Mouse (Mus musculus) brain, embryonic 14.5 days (tissue): ENCODE results near the gene Hsp90aa1.

Source experiments
- CTCF ChIP-seq: fragments of 200-500 bp; IDR thresholded peaks from 2 replicates; pipeline ENCODE4 v1.5.1; 2012; ENCODE audit warnings: inconsistent platforms, mild to moderate bottlenecking, moderate library complexity, borderline replicate concordance; ENCODE audit not compliant: insufficient read depth, insufficient read length; ENCODE audit errors: extremely low read depth
- POLR2A ChIP-seq: fragments of 200-500 bp; IDR thresholded peaks from 2 replicates; pipeline ENCODE4 v1.6.1; 2012; ENCODE audit warnings: mild to moderate bottlenecking, inconsistent platforms, borderline replicate concordance; ENCODE audit not compliant: poor library complexity, insufficient read depth, insufficient read length, severe bottlenecking; ENCODE audit errors: extremely low read depth

GRCm38 (mm10) chr12:110695676-110696171 is 6.8 kb downstream of the Hsp90aa1 start:
- TF ChIP-seq CTCF (no peak), POLR2A (no peak)
